Mouse (Mus musculus) c-Kit-negative CD71-positive TER-119-positive erythroid progenitor cells, embryonic 14.5 days (primary cell): Measurements from ENCODE around the gene Anxa11.
"Not testable (repeated sequence)": the region's sequence is repeated elsewhere in the genome, so short reads cannot be mapped to it uniquely, and the experiment has no call there.

ENCODE experiments used
- DNase-seq: peaks from one replicate; pipeline ENCODE4 v3.0.0-alpha.2; 2013; ENCODE audit warnings: low read depth, low spot score

The Anxa11 gene

DNA sequence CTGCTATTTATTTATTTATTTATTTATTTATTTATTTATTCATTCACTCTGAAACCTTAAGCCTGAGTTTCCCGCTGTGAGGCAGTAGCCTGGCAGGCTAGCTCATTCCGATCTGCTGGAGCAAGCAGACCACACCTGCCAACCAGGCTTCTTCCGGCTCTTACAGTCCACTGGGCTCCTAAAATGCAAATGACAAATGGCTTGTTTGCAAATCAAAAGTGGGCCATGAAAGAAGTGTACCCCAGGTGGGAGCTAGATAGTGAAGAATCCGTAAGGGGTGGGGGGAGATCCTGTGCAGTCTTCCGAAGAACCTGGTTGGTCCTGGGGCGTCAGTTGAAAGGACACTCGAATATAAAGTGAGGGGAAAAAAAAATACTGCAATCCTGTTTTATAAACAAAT, 995 bp upstream of the Anxa11 start:
- no peak for DNase-seq

- DNase-seq: no peak
Observed at GRCm38 (mm10) chr14:25841579-25841978, 377 bp upstream of the Anxa11 start.

GRCm38 (mm10) chr14:25842688-25843003, 690 bp downstream of the Anxa11 start:
- DNase-seq: no peak

DNA sequence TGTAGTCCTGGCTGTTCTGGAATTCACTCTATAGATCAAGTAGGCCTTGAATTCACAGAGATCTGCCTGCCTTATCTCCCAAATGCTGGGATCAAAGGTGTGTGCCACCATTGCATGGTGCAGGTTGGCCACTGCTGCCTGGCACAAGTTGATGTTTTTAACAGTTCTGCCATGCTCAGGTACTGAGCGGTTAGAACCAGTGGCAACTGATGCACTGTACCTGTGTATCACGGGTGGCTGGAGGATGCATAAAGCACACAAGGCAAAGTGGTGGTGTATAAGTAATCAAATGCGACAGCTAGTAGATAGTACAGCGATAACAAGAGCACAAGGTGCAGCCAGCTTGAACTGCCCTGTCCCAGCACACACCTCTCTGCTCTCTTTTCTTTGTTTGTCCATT, 2.4 kb downstream of the Anxa11 start:
- DNase-seq: no peak

- DNase-seq: no peak
Observed at GRCm38 (mm10) chr14:25845832-25846383, 4.0 kb downstream of the Anxa11 start.

- no peak for DNase-seq
Observed at GRCm38 (mm10) chr14:25846516-25846915, 4.6 kb downstream of the Anxa11 start.

DNA sequence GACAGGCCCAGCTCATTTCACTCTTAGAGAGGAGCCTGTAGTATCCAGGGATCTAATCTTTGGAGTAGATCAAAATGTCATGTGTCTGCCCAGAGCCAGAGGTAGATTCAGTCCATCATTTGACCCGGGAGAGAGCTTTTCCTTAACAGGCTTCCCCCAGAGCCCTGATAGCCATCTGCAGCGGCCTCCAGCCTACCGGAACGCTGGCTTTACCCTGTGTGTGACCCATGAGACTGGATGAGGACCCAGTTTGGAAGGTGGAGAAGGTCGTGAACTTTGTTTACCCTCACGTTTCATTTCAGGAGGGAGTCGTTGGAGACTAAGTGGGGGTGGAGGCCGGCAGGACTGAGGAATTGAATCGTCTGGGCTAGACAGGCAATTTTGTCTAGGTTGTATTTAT, 5.7 kb downstream of the Anxa11 start:
- no peak for DNase-seq

DNA sequence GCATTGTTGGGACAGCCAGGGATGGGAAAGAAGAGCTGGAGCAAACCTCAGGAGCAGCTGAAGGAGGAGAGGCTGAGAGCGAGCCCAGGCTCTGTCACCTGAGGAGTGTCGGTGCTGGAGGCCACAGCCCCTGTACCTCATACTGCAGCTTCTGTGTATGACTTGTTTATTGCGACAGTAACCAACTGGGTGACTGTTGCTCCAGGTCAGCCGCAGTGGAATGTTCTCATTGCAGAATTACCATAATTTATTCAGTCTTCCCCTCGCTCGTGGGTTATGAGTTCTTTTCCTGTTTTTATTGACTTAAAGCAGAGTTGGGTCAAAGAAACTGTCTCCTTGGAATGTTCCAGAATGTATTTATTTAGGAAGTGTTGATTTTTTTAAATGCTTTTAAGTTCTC, 6.3 kb downstream of the Anxa11 start:
- no peak for DNase-seq

DNA sequence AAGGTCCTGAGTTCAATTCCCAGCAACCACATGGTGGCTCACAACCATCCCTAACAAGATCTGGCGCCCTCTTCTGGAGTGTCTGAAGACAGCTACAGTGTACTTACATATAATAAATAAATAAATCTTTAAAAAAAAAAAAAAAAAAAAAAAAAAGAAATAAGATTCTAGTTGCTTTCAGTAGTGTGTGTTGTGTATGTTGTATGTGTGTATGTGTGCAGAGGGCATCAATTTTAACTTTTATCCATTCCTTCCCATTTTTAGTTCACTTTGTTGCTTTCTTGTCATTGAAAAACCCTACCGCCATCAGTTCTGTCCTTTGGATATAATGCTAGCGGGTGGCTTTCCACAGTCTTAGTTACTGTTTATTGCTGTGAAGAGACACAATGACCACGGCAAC, 6.8 kb downstream of the Anxa11 start:
- not testable (repeated sequence) for DNase-seq

DNA sequence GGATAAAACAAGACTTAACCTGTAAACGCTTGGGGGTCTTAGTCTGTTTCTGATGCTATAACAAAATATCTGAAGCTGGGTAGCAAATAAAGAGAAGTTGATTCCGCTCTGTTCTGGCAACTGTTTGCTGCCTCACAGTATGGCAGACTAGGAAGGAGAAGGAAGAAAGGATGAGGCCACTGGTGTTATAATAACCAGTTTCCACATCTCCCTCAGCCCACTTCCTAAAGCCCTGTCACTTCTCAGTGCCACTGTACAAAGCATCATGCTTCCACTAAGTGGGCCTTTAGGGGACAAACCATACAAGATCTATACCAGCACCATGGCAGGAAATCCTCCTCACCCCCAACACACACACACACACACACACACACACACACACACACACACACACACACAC, 8.5 kb downstream of the Anxa11 start:
- DNase-seq: no peak

- DNase-seq: no peak
Observed at GRCm38 (mm10) chr14:25851189-25851588, 9.2 kb downstream of the Anxa11 start.

DNA sequence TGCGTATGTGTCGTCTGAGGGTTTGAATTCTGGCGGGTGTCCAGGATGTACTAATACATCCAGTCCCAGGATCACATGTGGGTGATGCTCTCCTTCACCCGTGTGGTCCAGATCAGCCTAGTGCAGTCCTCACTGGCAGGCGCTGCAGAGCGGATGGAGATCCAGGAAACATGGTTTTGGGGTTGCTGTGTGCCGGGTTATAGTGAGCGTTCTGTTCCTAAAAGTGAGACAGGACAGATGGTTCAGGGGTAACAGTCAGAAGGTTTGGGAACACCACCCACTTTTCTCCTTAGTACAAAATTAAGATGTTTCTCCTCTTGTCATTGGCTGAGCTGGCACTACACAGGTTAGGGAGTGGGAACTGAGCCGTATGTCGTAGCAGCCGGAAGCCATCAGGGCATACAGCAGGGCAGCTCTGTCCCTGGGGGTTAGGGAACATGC, 10.2 kb downstream of the Anxa11 start:
- DNase-seq: no peak

GRCm38 (mm10) chr14:25853295-25853694, 11.3 kb downstream of the Anxa11 start:
- no peak for DNase-seq

DNA sequence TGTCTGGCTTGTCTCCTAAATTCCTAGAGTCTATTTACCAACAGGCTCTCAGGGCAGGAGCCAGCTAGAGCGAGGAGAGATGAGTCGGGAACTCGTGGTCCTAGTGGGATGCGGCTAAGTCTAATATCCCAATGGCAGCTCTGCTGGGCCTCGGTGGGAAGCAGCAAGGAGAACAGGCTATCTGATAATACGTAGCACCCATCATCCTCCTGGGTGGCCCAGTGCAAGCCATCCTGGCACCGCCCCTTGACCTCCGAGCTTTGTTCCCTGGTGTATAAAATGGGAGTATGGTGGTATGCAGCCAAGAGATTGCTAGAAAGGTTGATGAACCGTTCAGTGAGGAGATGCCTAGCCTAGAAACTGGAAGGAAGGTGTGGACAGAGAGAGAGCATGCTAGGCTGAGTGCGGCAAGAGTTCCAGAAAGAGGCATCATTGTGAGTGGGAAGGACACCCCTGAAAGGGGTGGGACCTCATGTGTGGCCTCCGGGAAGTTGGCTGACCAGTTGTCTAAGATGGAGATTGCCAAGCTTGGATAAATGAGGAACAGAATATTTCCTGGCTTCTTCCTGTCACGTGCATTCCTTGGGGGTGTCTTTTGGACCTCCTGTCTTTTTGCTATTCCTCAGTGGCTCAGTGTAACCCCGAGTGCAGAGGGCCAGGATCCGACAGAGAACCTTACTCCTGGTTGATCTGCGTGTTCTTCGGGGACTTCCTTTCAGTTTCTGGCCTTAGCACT, 11.9 kb downstream of the Anxa11 start:
- no peak for DNase-seq

- DNase-seq: no peak
Observed at GRCm38 (mm10) chr14:25855241-25855885, 13.4 kb downstream of the Anxa11 start.

GRCm38 (mm10) chr14:25857168-25857621, 15.2 kb downstream of the Anxa11 start:
- no peak for DNase-seq

- DNase-seq: no peak
Observed at GRCm38 (mm10) chr14:25857940-25858339, 16.0 kb downstream of the Anxa11 start.

- no peak for DNase-seq
Observed at GRCm38 (mm10) chr14:25861771-25862530, 20.0 kb downstream of the Anxa11 start.

GRCm38 (mm10) chr14:25863721-25864120, 21.8 kb downstream of the Anxa11 start:
- DNase-seq: no peak

GRCm38 (mm10) chr14:25865251-25865650, 23.3 kb downstream of the Anxa11 start:
- no peak for DNase-seq

GRCm38 (mm10) chr14:25866384-25866783, 24.4 kb downstream of the Anxa11 start:
- no peak for DNase-seq

GRCm38 (mm10) chr14:25866832-25867231, 24.9 kb downstream of the Anxa11 start:
- DNase-seq: no peak
